Mouse (Mus musculus): Measurements from ENCODE around the gene Krtap10-4. TPM values are rescaled to one million over a fixed set of nuclear protein-coding genes. Genes with fewer than 3 reads are reported as not detected.

The Krtap10-4 gene
- polyA plus RNA-seq (2016; fragmentation: Nextera tagmentation; extraction: Ambion mirVana) = not detected in 2 replicates

GRCm38 (mm10) chr10:77826951-77827350 lies at the start of gene Krtap10-4:
TSS of gene Krtap10-4 (minus strand) at chr10:77827095.
- H3K36me3 ChIP-seq (replicated peaks) = no peaks in the 10 kb centered on the region
- DNase-seq (ENCODE audit: low spot score) = no peak
- H3K27me3 ChIP-seq (replicated peaks; ENCODE audit: low read depth, poor library complexity, severe bottlenecking) = no peaks in the 10 kb centered on the region
- 0 out of 2 replicates have a peak, but pooled peaks cover 2% of the 10 kb centered on the region for H3K9me3 ChIP-seq
- whole genome bisulfite sequencing = 78% methylated on average over 6 of the region's 6 CpGs
- H3K27ac ChIP-seq (replicated peaks) = no peak within 1 kb of the TSS
- H3K4me1 ChIP-seq = no peaks in the 10 kb centered on the region
- no peak within 1 kb of the TSS for H3K4me3 ChIP-seq

GRCm38 (mm10) chr10:77869651-77870050 lies 42.8 kb upstream of the Krtap10-4 start:
- Histone ChIP-seq H3K36me3 (replicated peaks) (no peaks in the 10 kb centered on the region), H3K27me3 (replicated peaks; ENCODE audit: low read depth, poor library complexity, severe bottlenecking) (no peaks in the 10 kb centered on the region), H3K27ac (replicated peaks) (no peak overlapping the region), H3K9me3 (no peaks in the 10 kb centered on the region), H3K4me3 (no peak overlapping the region), H3K4me1 (peaks cover 6% of the 10 kb centered on the region)
- 90% methylated on average over 7 of the region's 7 CpGs for WGBS
- no peak for DNase-seq (ENCODE audit: low spot score)

GRCm38 (mm10) chr10:77867546-77867945 lies 40.7 kb upstream of the Krtap10-4 start:
- H3K9me3 ChIP-seq = no peaks in the 10 kb centered on the region
- H3K4me1 ChIP-seq = peaks cover 10% of the 10 kb centered on the region
- WGBS = 14% methylated on average over 1 of the region's 1 CpGs
- no peaks in the 10 kb centered on the region for H3K27me3 ChIP-seq (replicated peaks; ENCODE audit: low read depth, poor library complexity, severe bottlenecking)
- H3K27ac ChIP-seq (replicated peaks) = no peak overlapping the region
- no peak overlapping the region for H3K4me3 ChIP-seq
- DNase-seq (ENCODE audit: low spot score) = peak; percentile 26
- no peaks in the 10 kb centered on the region for H3K36me3 ChIP-seq (replicated peaks)

DNA sequence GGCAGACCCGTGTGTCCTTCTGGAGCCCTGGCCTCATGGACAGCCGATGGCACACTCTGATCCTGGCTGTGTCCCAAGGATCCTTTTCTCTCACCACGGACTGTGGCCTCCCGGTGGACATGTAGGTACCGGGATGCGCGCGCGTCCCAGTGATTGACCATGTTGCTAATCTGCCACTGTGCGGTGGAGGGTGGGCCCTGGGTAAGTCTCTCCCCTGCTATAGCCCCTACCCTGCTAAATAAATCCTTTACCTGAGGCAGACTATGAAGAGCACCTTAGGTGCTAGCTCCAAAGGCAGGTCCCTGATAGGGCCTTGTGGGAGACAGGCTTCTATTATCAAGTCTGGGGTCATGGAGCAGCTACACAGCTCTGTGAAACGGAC lies 37.9 kb upstream of the Krtap10-4 start:
- Histone ChIP-seq H3K27me3 (replicated peaks; ENCODE audit: low read depth, poor library complexity, severe bottlenecking) (no peaks in the 10 kb centered on the region), H3K4me1 (peaks cover 10% of the 10 kb centered on the region), H3K4me3 (peak overlapping the region; percentile 51), H3K27ac (replicated peaks) (peak overlapping the region; percentile 61; the same call in 1 of the 2 replicates), H3K9me3 (no peaks in the 10 kb centered on the region), H3K36me3 (replicated peaks) (no peaks in the 10 kb centered on the region)
- no peak for DNase-seq (ENCODE audit: low spot score)
- 26% methylated on average over 11 of the region's 11 CpGs for WGBS

DNA sequence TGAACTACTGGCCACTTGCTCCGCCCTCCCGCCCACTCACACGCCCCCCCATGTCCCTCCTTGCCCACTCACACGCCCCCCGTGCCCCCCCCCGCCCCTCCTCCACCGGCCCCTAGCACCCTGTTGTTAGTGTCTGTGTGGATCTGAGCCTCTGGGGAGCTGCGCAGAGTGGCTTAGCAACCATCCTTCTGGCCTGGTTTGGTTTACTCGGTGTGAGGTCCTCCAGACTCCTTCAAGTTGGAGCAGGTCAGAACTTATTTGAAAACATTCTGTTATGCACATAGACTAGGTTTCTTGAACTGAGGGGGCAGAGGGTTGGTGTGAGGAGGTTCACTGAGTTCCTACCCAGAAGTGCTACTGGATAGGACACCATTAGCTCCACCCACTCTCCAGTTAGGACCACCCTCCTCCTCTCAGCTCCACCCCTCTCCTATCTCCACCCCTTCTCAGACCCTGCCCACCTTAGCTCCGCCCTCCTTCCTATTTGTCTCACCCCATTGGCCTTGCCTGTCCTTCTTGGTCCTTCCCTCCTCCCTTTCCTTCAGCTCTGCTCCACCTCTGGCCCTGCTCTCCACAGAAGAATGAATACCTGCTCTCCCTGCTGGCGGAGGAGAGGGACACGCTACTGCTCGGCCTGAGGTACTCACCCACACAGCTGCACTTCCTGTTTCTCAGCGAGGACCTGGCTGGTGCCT lies 37.3 kb upstream of the Krtap10-4 start:
- Histone ChIP-seq H3K27me3 (replicated peaks; ENCODE audit: low read depth, poor library complexity, severe bottlenecking) (no peaks in the 10 kb centered on the region), H3K27ac (replicated peaks) (peak overlapping the region; percentile 61; the same call in 1 of the 2 replicates), H3K36me3 (replicated peaks) (no peaks in the 10 kb centered on the region), H3K4me1 (peaks cover 10% of the 10 kb centered on the region), H3K9me3 (no peaks in the 10 kb centered on the region), H3K4me3 (peak overlapping the region; percentile 51)
- peak; percentile 71 for DNase-seq (ENCODE audit: low spot score)
- 38% methylated on average over 14 of the region's 14 CpGs for WGBS

DNA sequence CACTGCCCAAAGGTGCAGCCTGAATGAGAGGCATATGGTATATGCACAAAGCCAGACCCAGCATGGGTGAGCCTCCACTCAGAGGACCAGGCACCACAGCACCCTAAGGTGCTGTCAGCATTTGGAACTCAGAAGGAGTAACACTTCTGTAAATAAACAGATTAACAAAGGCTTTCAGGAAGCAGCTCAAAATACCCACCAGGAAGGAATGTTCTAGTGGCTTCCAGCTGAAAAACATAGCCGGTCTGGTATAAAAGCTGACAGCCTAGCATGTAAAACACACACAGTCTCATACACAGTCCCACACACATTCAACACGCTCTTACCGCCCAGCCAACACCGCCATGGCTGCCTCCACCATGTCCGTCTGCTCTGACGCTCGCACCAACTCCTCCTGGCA lies 34.8 kb upstream of the Krtap10-4 start, which contains the start of gene Gm3285:
Gene Gm3285, plus strand, starts transcription at position 301 of the 400 bp plus-strand sequence.
- WGBS = 46% methylated on average over 7 of the region's 7 CpGs
- no peak within 1 kb of the TSS for H3K4me3 ChIP-seq
- no peaks in the 10 kb centered on the region for H3K27me3 ChIP-seq (replicated peaks; ENCODE audit: low read depth, poor library complexity, severe bottlenecking)
- no peak for DNase-seq (ENCODE audit: low spot score)
- no peak within 1 kb of the TSS for H3K27ac ChIP-seq (replicated peaks)
- H3K4me1 ChIP-seq = peaks cover 10% of the 10 kb centered on the region
- no peaks in the 10 kb centered on the region for H3K36me3 ChIP-seq (replicated peaks)
- H3K9me3 ChIP-seq = no peaks in the 10 kb centered on the region

DNA sequence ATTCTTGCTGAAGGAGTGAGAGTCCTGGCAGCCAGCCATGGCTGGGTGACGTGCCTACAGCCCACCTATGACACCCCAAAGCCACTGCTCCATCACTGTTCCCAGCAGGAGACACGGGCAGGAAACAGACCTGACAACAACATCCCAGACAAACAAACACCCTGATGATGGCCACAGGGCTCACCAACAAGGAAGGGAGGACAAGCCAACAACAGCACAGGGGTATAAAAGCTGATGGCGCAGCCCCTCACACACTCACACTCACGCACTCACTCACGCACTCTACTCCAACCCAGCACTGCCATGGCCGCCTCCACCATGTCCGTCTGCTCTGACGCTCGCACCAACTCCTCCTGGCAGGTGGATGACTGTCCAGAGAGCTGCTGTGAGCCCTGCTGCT lies 25.7 kb upstream of the Krtap10-4 start, which contains the start of gene Gm10318:
Gene Gm10318, plus strand, starts transcription at position 301 of the 400 bp plus-strand sequence.
- 66% methylated on average over 9 of the region's 9 CpGs for WGBS
- Histone ChIP-seq H3K36me3 (replicated peaks) (no peaks in the 10 kb centered on the region), H3K27ac (replicated peaks) (no peak within 1 kb of the TSS; the same call in 1 of the 2 replicates), H3K9me3 (peaks cover 6% of the 10 kb centered on the region; the same call in 1 of the 2 replicates), H3K4me1 (no peaks in the 10 kb centered on the region), H3K27me3 (replicated peaks; ENCODE audit: low read depth, poor library complexity, severe bottlenecking) (no peaks in the 10 kb centered on the region), H3K4me3 (no peak within 1 kb of the TSS)
- DNase-seq (ENCODE audit: low spot score) = no peak

DNA sequence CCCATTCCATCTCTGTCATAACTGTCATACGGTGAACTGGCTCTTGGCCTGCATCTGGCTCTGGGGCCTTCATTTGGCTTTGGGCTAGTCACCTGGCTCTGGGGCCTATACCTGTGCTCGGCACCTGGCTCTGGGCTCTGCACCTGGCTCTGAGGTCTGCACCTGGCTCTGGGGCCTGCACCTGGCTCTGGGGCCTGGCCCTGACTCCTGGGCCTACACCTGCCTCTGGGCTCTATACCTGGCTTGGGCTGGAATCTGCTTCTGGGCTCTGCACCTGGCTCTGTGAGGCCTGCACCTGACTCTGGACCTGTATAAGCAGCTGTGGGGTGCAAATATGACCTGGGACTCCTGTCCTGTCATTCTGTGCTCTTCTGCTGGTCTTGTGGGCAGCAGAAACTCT lies 20.6 kb upstream of the Krtap10-4 start:
- WGBS = 74% methylated on average over 2 of the region's 2 CpGs
- DNase-seq (ENCODE audit: low spot score) = no peak
- no peaks in the 10 kb centered on the region for H3K36me3 ChIP-seq (replicated peaks)
- H3K9me3 ChIP-seq = peaks cover 22% of the 10 kb centered on the region
- no peak overlapping the region for H3K4me3 ChIP-seq
- H3K27me3 ChIP-seq (replicated peaks; ENCODE audit: low read depth, poor library complexity, severe bottlenecking) = no peaks in the 10 kb centered on the region
- no peak overlapping the region for H3K27ac ChIP-seq (replicated peaks)
- no peaks in the 10 kb centered on the region for H3K4me1 ChIP-seq

- no peak overlapping the region for H3K27ac ChIP-seq (replicated peaks)
- WGBS = 16% methylated on average over 2 of the region's 2 CpGs
Observed at GRCm38 (mm10) chr10:77846961-77847360, 20.1 kb upstream of the Krtap10-4 start.

DNA sequence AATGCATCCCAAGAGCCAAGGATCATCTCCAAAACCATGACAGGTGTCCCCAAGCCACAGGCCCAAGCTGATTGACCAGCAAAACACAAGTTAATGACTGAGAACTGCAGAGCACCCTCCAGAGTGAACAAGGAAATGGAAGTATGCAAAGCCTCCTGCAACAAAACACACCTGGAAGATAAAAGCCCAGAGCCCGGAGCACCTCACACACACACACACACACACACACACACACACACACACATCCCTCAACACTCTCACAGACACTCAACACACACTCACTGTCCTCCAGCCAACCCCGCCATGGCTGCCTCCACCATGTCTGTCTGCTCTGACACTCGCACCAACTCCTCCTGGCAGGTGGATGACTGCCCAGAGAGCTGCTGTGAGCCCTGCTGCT lies 19.6 kb upstream of the Krtap10-4 start, which contains the start of gene Gm36176:
Gene Gm36176, plus strand, starts transcription at position 301 of the 400 bp plus-strand sequence.
- Histone ChIP-seq H3K4me1 (no peaks in the 10 kb centered on the region), H3K27ac (replicated peaks) (no peak within 1 kb of the TSS), H3K4me3 (no peak within 1 kb of the TSS), H3K27me3 (replicated peaks; ENCODE audit: low read depth, poor library complexity, severe bottlenecking) (no peaks in the 10 kb centered on the region), H3K9me3 (peaks cover 22% of the 10 kb centered on the region), H3K36me3 (replicated peaks) (no peaks in the 10 kb centered on the region)
- 77% methylated on average over 3 of the region's 3 CpGs for WGBS
- DNase-seq (ENCODE audit: low spot score) = no peak

More at GRCm38 (mm10) chr10:77846961-77847360, 20.1 kb upstream of the Krtap10-4 start:
- H3K27me3 ChIP-seq (replicated peaks; ENCODE audit: low read depth, poor library complexity, severe bottlenecking) = no peaks in the 10 kb centered on the region
- H3K4me3 ChIP-seq = no peak overlapping the region
- peaks cover 22% of the 10 kb centered on the region for H3K9me3 ChIP-seq
- no peaks in the 10 kb centered on the region for H3K36me3 ChIP-seq (replicated peaks)
- H3K4me1 ChIP-seq = no peaks in the 10 kb centered on the region
- DNase-seq (ENCODE audit: low spot score) = no peak

DNA sequence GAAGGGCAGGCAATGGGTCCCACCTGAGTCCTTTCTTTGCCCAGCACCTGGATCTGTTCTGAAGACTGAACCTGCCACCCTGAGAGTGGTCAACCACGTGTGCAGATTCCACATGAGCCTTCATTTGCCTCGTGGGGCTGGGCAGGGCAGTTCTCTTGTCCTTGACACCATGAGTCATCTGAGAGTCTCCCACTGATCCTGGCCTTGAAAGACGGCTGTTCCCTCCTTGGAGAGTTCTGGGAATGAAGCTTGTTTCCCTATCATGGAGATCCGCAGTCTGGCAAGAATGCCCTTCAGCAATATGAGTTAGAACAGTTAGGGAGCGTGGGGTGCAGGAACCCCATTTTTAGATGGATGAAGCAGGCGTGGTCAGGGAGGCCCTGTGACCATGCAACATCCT lies 12.1 kb upstream of the Krtap10-4 start:
- H3K9me3 ChIP-seq = peaks cover 12% of the 10 kb centered on the region

GRCm38 (mm10) chr10:77835647-77836046 lies 8.8 kb upstream of the Krtap10-4 start, which contains the start of gene Krtap10-10:
TSS of gene Krtap10-10 (plus strand) at chr10:77835947.
- 69% methylated on average over 9 of the region's 9 CpGs for WGBS
- Histone ChIP-seq H3K4me1 (no peaks in the 10 kb centered on the region), H3K9me3 (no peaks in the 10 kb centered on the region), H3K36me3 (replicated peaks) (no peaks in the 10 kb centered on the region), H3K27me3 (replicated peaks; ENCODE audit: low read depth, poor library complexity, severe bottlenecking) (no peaks in the 10 kb centered on the region), H3K4me3 (no peak within 1 kb of the TSS), H3K27ac (replicated peaks) (no peak within 1 kb of the TSS)
- DNase-seq (ENCODE audit: low spot score) = no peak

More for the DNA sequence above, 12.1 kb upstream of the Krtap10-4 start:
- no peak for DNase-seq (ENCODE audit: low spot score)
- H3K36me3 ChIP-seq (replicated peaks) = no peaks in the 10 kb centered on the region
- no peak overlapping the region for H3K27ac ChIP-seq (replicated peaks)
- no peak overlapping the region for H3K4me3 ChIP-seq
- no peaks in the 10 kb centered on the region for H3K4me1 ChIP-seq
- H3K27me3 ChIP-seq (replicated peaks; ENCODE audit: low read depth, poor library complexity, severe bottlenecking) = no peaks in the 10 kb centered on the region
- 80% methylated on average over 6 of the region's 6 CpGs for WGBS

- Histone ChIP-seq H3K9me3 (0 out of 2 replicates have a peak, but pooled peaks cover 2% of the 10 kb centered on the region), H3K4me1 (no peaks in the 10 kb centered on the region), H3K36me3 (replicated peaks) (no peaks in the 10 kb centered on the region), H3K27ac (replicated peaks) (no peak overlapping the region), H3K4me3 (no peak overlapping the region), H3K27me3 (replicated peaks; ENCODE audit: low read depth, poor library complexity, severe bottlenecking) (no peaks in the 10 kb centered on the region)
- 29% methylated on average over 4 of the region's 4 CpGs for WGBS
- no peak for DNase-seq (ENCODE audit: low spot score)
Observed at GRCm38 (mm10) chr10:77819203-77819602, 7.7 kb downstream of the Krtap10-4 start.

All from embryonic facial prominence, embryonic 10.5 days (tissue).